Mouse (Mus musculus) neural tube, embryonic 12.5 days (tissue): ENCODE measurements around the gene Upf2. TPM values are rescaled to one million over a fixed set of nuclear protein-coding genes. Genes with fewer than 3 reads are reported as not detected.
"Not testable (repeated sequence)": the region's sequence is repeated elsewhere in the genome, so short reads cannot be mapped to it uniquely, and the experiment has no call there.

Source experiments
- ATAC-seq: fragments of 200-750 bp; cut with Nextera tagmentation; 2 replicates; pipeline ENCODE4 v1.8.0; 2017; ENCODE audit warnings: low read depth, mild to moderate bottlenecking, moderate TSS enrichment, moderate library complexity; ENCODE audit not compliant: low FRiP score
- H3K27ac ChIP-seq: fragments of 300-500 bp; sonication (generic); 2 replicates; pipeline ENCODE4 v1.5.1; 2016
- H3K27me3 ChIP-seq: fragments of 300-500 bp; sonication (generic); replicated peaks from 2 replicates; pipeline ENCODE4 v1.6.1; 2016; ENCODE audit warnings: mild to moderate bottlenecking
- H3K36me3 ChIP-seq: fragments of 300-500 bp; sonication (generic); 2 replicates; pipeline ENCODE4 v1.6.1; 2016; ENCODE audit warnings: mild to moderate bottlenecking
- H3K4me1 ChIP-seq: fragments of 300-500 bp; sonication (generic); 2 replicates; pipeline ENCODE4 v1.6.1; 2016
- H3K4me2 ChIP-seq: fragments of 300-500 bp; sonication (generic); replicated peaks from 2 replicates; pipeline ENCODE4 v1.6.1; 2016; ENCODE audit warnings: mild to moderate bottlenecking
- H3K4me3 ChIP-seq: fragments of 300-500 bp; sonication (generic); 2 replicates; pipeline ENCODE4 v1.5.1; 2016
- H3K9ac ChIP-seq: fragments of 300-500 bp; sonication (generic); 2 replicates; pipeline ENCODE4 v1.6.1; 2016; ENCODE audit warnings: mild to moderate bottlenecking
- H3K9me3 ChIP-seq: fragments of 300-500 bp; sonication (generic); 2 replicates; pipeline ENCODE4 v1.6.1; 2016; ENCODE audit warnings: mild to moderate bottlenecking
- WGBS: fragments of 180-500 bp; shearing (Covaris S2); methylation state at CpG from one replicate; pipeline ENCODE4 v1.1.7; 2016; 5-methylcytosine and 5-hydroxymethylcytosine counted together
- polyA plus RNA-seq: library from polyadenylated mRNA; unstranded; fragments of >200 nt; fragmentation: Nextera tagmentation; extraction: Ambion mirVana; gene quantifications from 2 replicates; pipeline ENCODE4 v1.2.1, GENCODE M21; 2016

Upf2 gene
- polyA plus RNA-seq, 1 experiment from 2014 or later = 13.1 TPM

DNA sequence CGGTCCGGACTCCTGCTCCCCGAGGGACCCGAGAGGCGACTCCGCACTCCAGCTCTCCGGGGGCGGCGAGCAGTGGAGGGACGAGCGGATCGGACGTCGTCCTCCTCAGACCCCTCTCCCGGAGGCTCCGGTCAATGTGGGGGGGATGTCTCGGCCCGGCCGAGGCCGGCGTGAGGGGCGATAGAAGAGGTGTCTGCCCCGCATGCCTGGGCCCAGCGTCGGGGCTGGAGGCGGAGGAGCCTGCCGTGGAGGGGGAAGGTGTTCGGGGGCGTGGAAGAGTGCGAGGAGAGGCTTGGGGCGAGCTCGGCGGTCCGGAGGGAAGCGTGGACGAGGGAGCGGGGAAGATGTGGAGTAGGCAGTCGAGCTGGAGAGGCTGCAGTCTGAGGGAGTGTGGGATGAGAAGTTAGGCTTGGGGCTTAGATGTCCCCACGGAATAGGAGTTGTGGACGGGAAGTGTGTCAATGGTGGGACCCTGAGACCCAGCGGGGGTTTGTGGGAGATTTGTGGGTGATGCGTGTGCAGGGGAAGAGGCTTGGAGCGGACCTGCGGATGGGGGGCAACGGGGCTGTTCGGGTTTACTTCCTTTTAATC lies 447 bp downstream of the Upf2 start:
- no peak; the same call in none of the 2 replicates for ATAC-seq
- H3K27ac ChIP-seq = peak overlapping the region; percentile 50

DNA sequence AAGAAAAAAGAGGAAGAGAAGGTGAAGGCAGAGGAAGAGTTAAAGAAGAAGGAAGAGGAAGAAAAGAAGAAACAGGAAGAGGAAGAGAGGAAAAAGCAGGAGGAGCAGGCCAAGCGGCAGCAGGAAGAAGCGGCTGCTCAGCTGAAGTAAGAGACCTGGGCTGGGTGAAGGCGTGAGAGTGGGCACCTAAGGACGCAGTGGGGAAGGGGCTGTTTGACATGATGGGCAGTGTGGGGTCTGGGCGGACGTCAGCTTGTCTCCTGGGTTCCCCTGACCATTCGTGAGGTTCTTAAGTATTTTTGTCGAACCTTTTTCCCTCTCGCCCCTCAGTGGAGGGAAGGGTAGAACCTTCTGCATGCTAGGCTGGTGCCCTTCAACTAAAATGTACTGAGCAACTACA lies 6.4 kb downstream of the Upf2 start:
- Histone ChIP-seq H3K9ac (no peak overlapping the region), H3K27ac (no peak overlapping the region), H3K27me3 (no peaks in the 10 kb centered on the region), H3K4me2 (no peak overlapping the region), H3K36me3 (peaks cover 42% of the 10 kb centered on the region), H3K9me3 (no peaks in the 10 kb centered on the region), H3K4me3 (no peak overlapping the region), H3K4me1 (no peaks in the 10 kb centered on the region)
- no peak for ATAC-seq
- WGBS = 94% methylated on average over 9 of the region's 9 CpGs

More for the DNA sequence above, 447 bp downstream of the Upf2 start:
- Histone ChIP-seq H3K9ac (peak overlapping the region; percentile 94), H3K9me3 (no peaks in the 10 kb centered on the region), H3K36me3 (no peaks in the 10 kb centered on the region), H3K4me2 (peak overlapping the region; percentile 91), H3K4me1 (peaks cover 13% of the 10 kb centered on the region), H3K27me3 (no peaks in the 10 kb centered on the region), H3K4me3 (peak overlapping the region; percentile 94)
- WGBS = under 1% methylated on average over 46 of the region's 46 CpGs

DNA sequence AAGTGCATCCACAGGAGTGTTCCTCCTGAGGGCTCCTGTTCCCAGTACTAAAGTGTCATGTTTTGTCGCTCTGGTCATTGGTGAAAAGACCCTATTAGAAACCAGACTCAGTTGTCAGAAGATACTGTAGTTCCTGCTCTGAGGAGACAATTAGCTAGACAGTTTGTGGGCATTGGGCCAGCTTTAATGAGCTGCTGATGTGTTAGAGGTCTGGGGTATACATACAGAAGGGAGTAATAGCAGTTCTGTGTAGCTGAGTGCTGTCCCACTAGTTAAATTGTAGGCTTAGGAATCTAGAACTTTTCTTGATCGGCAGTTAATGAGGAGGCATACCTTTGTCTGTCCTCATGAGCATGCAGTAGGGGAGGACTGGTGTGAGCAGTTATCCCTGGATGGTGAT lies 11.0 kb downstream of the Upf2 start:
- H3K27ac ChIP-seq = no peak overlapping the region
- no peaks in the 10 kb centered on the region for H3K9me3 ChIP-seq
- H3K36me3 ChIP-seq = peaks cover 49% of the 10 kb centered on the region
- no peak overlapping the region for H3K4me3 ChIP-seq
- ATAC-seq = no peak
- no peaks in the 10 kb centered on the region for H3K4me1 ChIP-seq
- no peaks in the 10 kb centered on the region for H3K27me3 ChIP-seq
- WGBS = 83% methylated on average over 2 of the region's 2 CpGs
- H3K9ac ChIP-seq = no peak overlapping the region
- H3K4me2 ChIP-seq = no peak overlapping the region

DNA sequence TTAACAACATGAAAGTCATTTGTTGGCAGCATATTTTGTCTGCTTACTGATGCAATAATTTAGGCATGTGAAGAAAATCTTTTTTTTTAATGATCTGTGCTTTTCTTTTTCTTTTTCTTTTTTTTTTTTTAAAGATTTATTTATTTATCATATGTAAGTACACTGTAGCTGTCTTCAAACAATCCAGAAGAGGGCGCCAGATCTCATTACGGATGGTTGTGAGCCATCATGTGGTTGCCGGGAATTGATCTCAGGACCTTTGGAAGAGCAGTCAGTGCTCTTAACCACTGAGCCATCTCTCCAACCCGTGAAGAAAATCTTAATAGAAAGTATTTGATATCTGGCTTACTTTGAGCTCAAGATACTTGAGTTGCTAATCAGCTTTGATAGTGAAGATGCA lies 12.5 kb downstream of the Upf2 start:
- H3K9ac ChIP-seq, ATAC-seq: not testable (repeated sequence)

DNA sequence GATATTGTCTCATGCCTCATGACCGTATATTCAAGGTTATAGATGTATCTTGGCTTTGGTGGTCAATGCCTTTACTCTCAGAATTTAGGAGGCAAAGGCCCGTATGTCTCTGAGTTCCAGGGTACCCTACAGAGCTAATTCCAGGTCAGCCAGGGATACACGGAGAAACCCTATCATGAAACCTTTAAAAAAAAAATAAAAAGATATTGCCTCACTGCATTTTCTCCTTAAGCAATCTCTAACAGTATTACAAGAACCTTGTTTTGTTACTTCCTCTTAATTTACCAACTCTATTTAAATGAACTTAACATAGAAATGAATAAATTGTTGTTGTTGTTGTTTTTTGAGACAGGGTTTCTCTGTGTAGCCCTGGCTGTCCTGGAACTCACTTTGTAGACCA lies 14.7 kb downstream of the Upf2 start:
- no peak for ATAC-seq
- peaks cover 25% of the 10 kb centered on the region for H3K36me3 ChIP-seq
- 95% methylated on average over 3 of the region's 3 CpGs for WGBS

More for the DNA sequence above, 12.5 kb downstream of the Upf2 start:
- H3K4me1 ChIP-seq, H3K27me3 ChIP-seq, H3K27ac ChIP-seq, H3K4me2 ChIP-seq, H3K9me3 ChIP-seq, H3K4me3 ChIP-seq: not testable (repeated sequence)
- H3K36me3 ChIP-seq = peaks cover 34% of the 10 kb centered on the region
- 95% methylated on average over 4 of the region's 4 CpGs for WGBS

DNA sequence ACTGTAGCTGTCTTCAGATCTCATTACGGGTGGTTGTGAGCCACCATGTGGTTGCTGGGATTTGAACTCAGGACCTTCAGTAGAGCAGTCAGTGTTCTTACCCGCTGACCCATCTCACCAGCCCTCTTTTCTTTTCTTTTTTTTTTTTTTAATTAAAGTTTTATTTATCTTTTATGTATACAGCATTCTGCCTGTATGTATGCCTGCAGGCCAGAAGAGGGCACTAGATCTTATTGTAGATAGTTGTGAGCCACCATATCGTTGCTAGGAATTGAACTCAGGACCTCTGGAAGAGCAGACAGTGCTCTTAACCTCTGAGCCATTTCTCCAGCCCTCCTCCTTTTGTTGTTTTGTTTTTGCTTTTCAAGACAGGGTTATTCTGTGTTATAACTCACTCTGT lies 19.4 kb downstream of the Upf2 start:
- H3K4me1 ChIP-seq, H3K9ac ChIP-seq, H3K4me3 ChIP-seq, H3K27me3 ChIP-seq, H3K9me3 ChIP-seq, ATAC-seq, H3K27ac ChIP-seq, H3K4me2 ChIP-seq: not testable (repeated sequence)
- peaks cover 21% of the 10 kb centered on the region for H3K36me3 ChIP-seq
- WGBS = 97% methylated on average over 3 of the region's 3 CpGs

More for the DNA sequence above, 14.7 kb downstream of the Upf2 start:
- Histone ChIP-seq H3K9me3 (no peaks in the 10 kb centered on the region), H3K4me3 (no peak overlapping the region), H3K4me1 (no peaks in the 10 kb centered on the region), H3K9ac (no peak overlapping the region), H3K4me2 (no peak overlapping the region), H3K27ac (no peak overlapping the region), H3K27me3 (no peaks in the 10 kb centered on the region)

DNA sequence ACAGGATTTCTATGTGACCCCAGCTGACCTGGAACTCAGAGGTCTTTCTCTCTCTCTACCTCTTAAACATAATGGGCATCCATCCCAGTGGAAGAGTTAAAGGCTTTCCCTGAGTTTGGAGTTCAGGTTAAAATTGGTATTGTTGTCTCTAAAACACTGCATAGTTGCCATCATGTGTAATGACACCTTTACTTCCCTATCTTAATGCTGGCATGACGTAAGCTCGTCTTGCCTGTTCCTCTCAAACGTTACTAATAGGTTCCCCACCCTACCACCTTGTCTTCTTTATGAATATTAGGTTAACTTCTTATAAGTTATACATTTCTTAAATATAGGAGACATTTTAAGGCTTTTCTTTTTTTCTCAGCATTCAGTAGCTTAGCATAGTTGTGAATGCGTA lies 26.3 kb downstream of the Upf2 start:
- WGBS = 92% methylated on average over 4 of the region's 4 CpGs
- H3K36me3 ChIP-seq = peaks cover 30% of the 10 kb centered on the region
- no peak overlapping the region for H3K27ac ChIP-seq
- no peaks in the 10 kb centered on the region for H3K4me1 ChIP-seq
- no peak overlapping the region for H3K9ac ChIP-seq
- H3K27me3 ChIP-seq = no peaks in the 10 kb centered on the region
- no peak overlapping the region for H3K4me3 ChIP-seq
- no peaks in the 10 kb centered on the region for H3K9me3 ChIP-seq
- no peak for ATAC-seq
- no peak overlapping the region for H3K4me2 ChIP-seq

DNA sequence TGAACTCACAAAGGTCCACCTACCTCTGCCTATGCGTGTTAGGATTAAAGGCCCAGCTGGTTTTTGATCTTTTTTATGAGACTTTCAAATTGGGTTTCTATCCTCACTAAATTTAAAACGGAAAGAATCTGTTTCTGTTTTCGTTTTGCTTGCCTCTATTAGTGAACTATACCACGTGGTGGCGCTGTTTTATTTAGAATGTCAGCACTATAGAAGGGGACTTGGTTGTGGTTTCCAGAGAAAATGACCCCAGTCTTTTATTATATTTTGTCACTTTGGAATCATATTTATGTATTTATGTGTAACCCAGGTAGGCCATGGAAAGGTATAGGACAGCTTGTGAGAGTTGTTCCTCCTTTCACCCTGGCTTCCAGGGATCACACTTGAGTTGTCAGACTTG lies 44.3 kb downstream of the Upf2 start:
- no peak overlapping the region for H3K27ac ChIP-seq

DNA sequence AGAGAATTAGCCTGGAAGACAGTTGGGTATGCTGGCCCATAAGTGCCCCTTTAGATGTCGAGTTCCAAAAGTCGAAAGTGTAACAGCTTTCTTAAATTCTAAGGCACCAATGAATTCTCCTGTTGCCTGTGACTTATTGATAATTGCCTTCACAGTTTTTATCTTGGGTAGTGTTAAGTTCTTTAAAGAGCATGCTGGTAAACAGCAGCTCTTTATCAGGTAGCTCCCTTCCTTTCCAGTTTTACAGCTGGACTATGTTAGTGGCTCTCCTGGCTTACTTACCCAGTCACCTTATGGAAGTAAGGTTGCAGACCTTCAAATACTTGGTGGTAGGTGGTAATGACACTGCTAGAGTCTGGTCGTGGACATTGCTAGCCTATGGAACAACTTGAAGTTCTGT lies 52.7 kb downstream of the Upf2 start:
- H3K27ac ChIP-seq = no peak overlapping the region
- H3K4me3 ChIP-seq = no peak overlapping the region
- no peak for ATAC-seq
- no peaks in the 10 kb centered on the region for H3K9me3 ChIP-seq
- 87% methylated on average over 3 of the region's 3 CpGs for WGBS
- H3K4me2 ChIP-seq = no peak overlapping the region
- 0 out of 2 replicates have a peak, but pooled peaks cover 3% of the 10 kb centered on the region for H3K4me1 ChIP-seq
- peaks cover 2% of the 10 kb centered on the region; the same call in 1 of the 2 replicates for H3K36me3 ChIP-seq
- H3K9ac ChIP-seq = no peak overlapping the region
- no peaks in the 10 kb centered on the region for H3K27me3 ChIP-seq

More for the DNA sequence above, 44.3 kb downstream of the Upf2 start:
- H3K36me3 ChIP-seq = peaks cover 8% of the 10 kb centered on the region; the same call in 1 of the 2 replicates
- no peak for ATAC-seq
- no peaks in the 10 kb centered on the region for H3K9me3 ChIP-seq
- no peak overlapping the region for H3K4me2 ChIP-seq
- H3K27me3 ChIP-seq = no peaks in the 10 kb centered on the region
- WGBS = 22% methylated on average over 5 of the region's 5 CpGs
- H3K4me1 ChIP-seq = no peaks in the 10 kb centered on the region
- H3K4me3 ChIP-seq = no peak overlapping the region
- no peak overlapping the region for H3K9ac ChIP-seq

DNA sequence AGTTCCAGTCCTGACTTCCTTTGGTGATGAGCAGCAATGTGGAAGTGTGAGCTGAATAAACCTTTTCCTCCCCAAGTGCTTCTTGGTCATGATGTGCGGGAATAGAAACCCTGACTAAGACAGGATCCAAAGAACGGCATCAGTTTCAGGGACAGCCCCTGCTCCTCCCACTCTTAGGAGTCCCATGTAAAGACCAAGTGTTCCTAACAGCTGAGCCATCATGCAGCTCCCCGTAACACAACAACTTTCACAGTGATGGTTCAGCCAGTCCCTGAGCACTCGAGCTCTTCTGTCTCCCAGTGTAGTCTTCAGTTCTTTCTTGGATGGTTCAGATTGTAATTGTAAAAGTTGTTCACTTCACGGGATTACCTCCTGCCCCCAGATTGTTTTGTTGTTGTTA lies 63.3 kb downstream of the Upf2 start:
- no peaks in the 10 kb centered on the region for H3K27me3 ChIP-seq
- H3K9ac ChIP-seq = no peak overlapping the region
- 88% methylated on average over 5 of the region's 5 CpGs for WGBS
- no peaks in the 10 kb centered on the region for H3K4me1 ChIP-seq
- ATAC-seq = no peak
- H3K27ac ChIP-seq = no peak overlapping the region
- H3K4me3 ChIP-seq = no peak overlapping the region
- no peak overlapping the region for H3K4me2 ChIP-seq
- no peaks in the 10 kb centered on the region for H3K9me3 ChIP-seq
- peaks cover 17% of the 10 kb centered on the region for H3K36me3 ChIP-seq

DNA sequence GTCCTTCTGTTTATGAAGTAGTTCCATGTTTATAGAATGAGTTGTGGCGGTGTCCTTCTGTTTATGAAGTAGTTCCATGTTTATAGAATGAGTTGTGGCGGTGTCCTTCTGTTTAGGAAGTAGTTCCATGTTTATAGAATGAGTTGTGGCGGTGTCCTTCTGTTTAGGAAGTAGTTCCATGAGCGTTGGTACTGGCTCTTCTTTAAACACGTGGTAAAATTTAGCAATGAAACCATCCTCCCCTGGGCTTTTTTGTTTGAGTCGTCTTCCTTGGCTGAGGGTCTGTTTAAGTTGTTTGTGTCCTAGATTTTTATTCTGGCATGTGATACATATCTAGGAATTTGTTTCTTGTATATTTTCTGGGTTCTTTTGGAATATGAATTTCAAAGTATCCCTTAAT lies 63.9 kb downstream of the Upf2 start:
- not testable (repeated sequence) for H3K4me3 ChIP-seq, H3K27me3 ChIP-seq, H3K9ac ChIP-seq, H3K4me2 ChIP-seq, H3K27ac ChIP-seq, H3K9me3 ChIP-seq, H3K4me1 ChIP-seq, ATAC-seq
- 91% methylated on average over 6 of the region's 6 CpGs for WGBS
- peaks cover 23% of the 10 kb centered on the region for H3K36me3 ChIP-seq

DNA sequence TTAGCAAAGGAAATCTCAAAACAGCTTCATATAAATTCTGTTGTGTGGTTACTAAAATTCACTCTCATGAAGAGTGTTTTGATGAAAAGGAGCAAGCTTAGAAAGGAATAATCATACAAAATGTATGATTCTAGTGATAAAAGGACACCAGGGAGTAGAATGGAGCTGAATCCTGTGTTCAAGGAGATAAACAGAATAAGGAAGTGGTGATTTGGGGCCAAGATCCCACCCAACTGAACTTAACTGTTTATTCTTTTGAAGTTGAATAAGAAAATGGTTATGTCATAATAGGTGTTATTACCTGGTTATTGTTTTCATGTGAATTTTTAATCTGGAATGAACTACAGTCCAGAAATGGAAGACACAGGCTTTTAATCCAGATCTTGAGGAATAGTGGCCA lies 69.3 kb downstream of the Upf2 start:
- Histone ChIP-seq H3K4me2 (no peak overlapping the region), H3K9ac (no peak overlapping the region), H3K27me3 (no peaks in the 10 kb centered on the region), H3K27ac (no peak overlapping the region), H3K4me3 (no peak overlapping the region), H3K4me1 (no peaks in the 10 kb centered on the region), H3K36me3 (peaks cover 33% of the 10 kb centered on the region), H3K9me3 (no peaks in the 10 kb centered on the region)
- ATAC-seq = no peak

DNA sequence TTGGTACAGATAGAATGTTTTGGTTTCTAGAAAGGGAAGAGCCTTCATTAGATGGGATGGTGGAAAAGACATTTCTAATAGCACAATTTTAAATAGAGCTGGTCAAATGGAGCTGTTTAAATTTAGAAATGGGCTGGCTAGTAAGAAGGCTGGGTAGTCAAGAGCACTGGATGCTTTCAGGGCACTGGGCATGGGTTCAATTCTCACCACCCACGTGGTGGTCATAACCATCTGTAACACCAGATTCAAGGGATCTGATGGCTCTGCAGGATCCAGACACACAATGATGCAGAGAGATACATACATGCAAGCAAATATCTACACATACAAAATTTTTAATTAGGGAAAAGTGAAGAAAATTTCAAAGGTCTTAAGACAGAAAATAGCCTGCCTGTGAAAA lies 91.4 kb downstream of the Upf2 start:
- Histone ChIP-seq H3K36me3 (peaks cover 12% of the 10 kb centered on the region), H3K27me3 (no peaks in the 10 kb centered on the region), H3K4me3 (no peak overlapping the region), H3K9me3 (no peaks in the 10 kb centered on the region), H3K9ac (no peak overlapping the region), H3K4me1 (no peaks in the 10 kb centered on the region), H3K27ac (no peak overlapping the region), H3K4me2 (no peak overlapping the region)
- 100% methylated on average over 1 of the region's 1 CpGs for WGBS
- ATAC-seq = no peak
